Mouse (Mus musculus) E14TG2a.4 (cell line): ENCODE results near the gene Eomes.

Experiments used
- H3K27me3 ChIP-seq: 2 replicates; pipeline ENCODE4 v1.6.1; 2014; ENCODE audit warnings: low read length, control low read depth; ENCODE audit not compliant: insufficient read depth
- H3K36me3 ChIP-seq: 2 replicates; pipeline ENCODE4 v1.6.1; 2014; ENCODE audit warnings: low read length, control low read depth; ENCODE audit not compliant: insufficient read depth
- H3K4me1 ChIP-seq: replicated peaks from 2 replicates; pipeline ENCODE4 v1.6.1; 2014; ENCODE audit warnings: low read depth, low read length, control low read depth
- H3K4me3 ChIP-seq: replicated peaks from 2 replicates; pipeline ENCODE4 v1.5.1; 2014; ENCODE audit warnings: mild to moderate bottlenecking, low read length
- H3K9me3 ChIP-seq: 2 replicates; pipeline ENCODE4 v1.6.1; 2014; ENCODE audit warnings: low read length, control low read depth
- CTCF ChIP-seq: conservative IDR thresholded peaks from 2 replicates; pipeline ENCODE4 v1.5.1; 2014; ENCODE audit warnings: low read length
- NANOG ChIP-seq: IDR thresholded peaks from 2 replicates; pipeline ENCODE4 v1.6.1; 2014; ENCODE audit warnings: borderline replicate concordance, low read length, mixed read lengths
- POU5F1 ChIP-seq: IDR thresholded peaks from 2 replicates; pipeline ENCODE4 v1.6.1; 2014; ENCODE audit warnings: low read length, borderline replicate concordance

The Eomes gene

GRCm38 (mm10) chr9:118506404-118507231 lies 28.6 kb downstream of the Eomes start:
- Histone ChIP-seq H3K9me3 (no peaks in the 10 kb centered on the region), H3K4me1 (peaks cover 54% of the 10 kb centered on the region), H3K27me3 (no peaks in the 10 kb centered on the region), H3K4me3 (peak overlapping the region; percentile 91), H3K36me3 (peaks cover 15% of the 10 kb centered on the region)
- TF ChIP-seq POU5F1, result no peak
- TF ChIP-seq NANOG, result no peak
- no peak for TF ChIP-seq CTCF

- peak overlapping the region; percentile 91 for H3K4me3 ChIP-seq
Measured at GRCm38 (mm10) chr9:118507552-118507951, 29.5 kb downstream of the Eomes start.

GRCm38 (mm10) chr9:118508601-118509000 lies 30.6 kb downstream of the Eomes start:
- H3K4me1 ChIP-seq, result peaks cover 66% of the 10 kb centered on the region
- no peak overlapping the region for H3K4me3 ChIP-seq
- TF ChIP-seq NANOG (no peak), POU5F1 (no peak), CTCF (no peak)
- H3K27me3 ChIP-seq, result no peaks in the 10 kb centered on the region
- peaks cover 21% of the 10 kb centered on the region for H3K36me3 ChIP-seq
- no peaks in the 10 kb centered on the region for H3K9me3 ChIP-seq

More at GRCm38 (mm10) chr9:118507552-118507951, 29.5 kb downstream of the Eomes start:
- no peaks in the 10 kb centered on the region for H3K9me3 ChIP-seq
- peaks cover 61% of the 10 kb centered on the region for H3K4me1 ChIP-seq
- peaks cover 21% of the 10 kb centered on the region for H3K36me3 ChIP-seq
- no peaks in the 10 kb centered on the region for H3K27me3 ChIP-seq
- TF ChIP-seq POU5F1 (no peak), CTCF (no peak), NANOG (no peak)

GRCm38 (mm10) chr9:118510941-118511690 lies 33.1 kb downstream of the Eomes start:
- H3K9me3 ChIP-seq, result no peaks in the 10 kb centered on the region
- H3K4me1 ChIP-seq, result peaks cover 60% of the 10 kb centered on the region
- no peaks in the 10 kb centered on the region for H3K27me3 ChIP-seq
- TF ChIP-seq CTCF, result no peak
- no peak for TF ChIP-seq NANOG
- TF ChIP-seq POU5F1, result no peak
- H3K36me3 ChIP-seq, result peaks cover 45% of the 10 kb centered on the region
- no peak overlapping the region for H3K4me3 ChIP-seq

- no peak for TF ChIP-seq CTCF
- no peak for TF ChIP-seq NANOG
- no peak for TF ChIP-seq POU5F1
- Histone ChIP-seq H3K9me3 (no peaks in the 10 kb centered on the region), H3K27me3 (no peaks in the 10 kb centered on the region), H3K4me1 (peaks cover 47% of the 10 kb centered on the region), H3K36me3 (peaks cover 50% of the 10 kb centered on the region), H3K4me3 (no peak overlapping the region)
Measured at GRCm38 (mm10) chr9:118512681-118513233, 34.7 kb downstream of the Eomes start.

- no peaks in the 10 kb centered on the region for H3K27me3 ChIP-seq
- H3K36me3 ChIP-seq, result peaks cover 45% of the 10 kb centered on the region
- no peaks in the 10 kb centered on the region for H3K9me3 ChIP-seq
- peaks cover 40% of the 10 kb centered on the region for H3K4me1 ChIP-seq
- no peak overlapping the region for H3K4me3 ChIP-seq
- TF ChIP-seq CTCF, result no peak
- no peak for TF ChIP-seq NANOG
- no peak for TF ChIP-seq POU5F1
Measured at GRCm38 (mm10) chr9:118515476-118515875, 37.5 kb downstream of the Eomes start.

GRCm38 (mm10) chr9:118516162-118516561 lies 38.1 kb downstream of the Eomes start:
- H3K4me3 ChIP-seq, result no peak overlapping the region
- H3K36me3 ChIP-seq, result peaks cover 40% of the 10 kb centered on the region
- H3K9me3 ChIP-seq, result no peaks in the 10 kb centered on the region
- peaks cover 40% of the 10 kb centered on the region for H3K4me1 ChIP-seq
- no peaks in the 10 kb centered on the region for H3K27me3 ChIP-seq
- TF ChIP-seq CTCF (no peak), POU5F1 (no peak), NANOG (no peak)

- Histone ChIP-seq H3K4me1 (peaks cover 38% of the 10 kb centered on the region), H3K36me3 (peaks cover 33% of the 10 kb centered on the region), H3K4me3 (no peak overlapping the region), H3K27me3 (no peaks in the 10 kb centered on the region), H3K9me3 (no peaks in the 10 kb centered on the region)
- no peak for TF ChIP-seq POU5F1
- no peak for TF ChIP-seq CTCF
- TF ChIP-seq NANOG, result no peak
Measured at GRCm38 (mm10) chr9:118517619-118518018, 39.6 kb downstream of the Eomes start.
